Mouse (Mus musculus): ENCODE measurements at regions not wholly inside any gene's neighbourhood (a gene's known extent, or its start where the extent isn't known, plus 50 kb on each side); places are given as distances from the start of the nearest gene placed in this dataset.
"Not testable (repeated sequence)": the region's sequence is repeated elsewhere in the genome, so short reads cannot be mapped to it uniquely, and the experiment has no call there.

DNA sequence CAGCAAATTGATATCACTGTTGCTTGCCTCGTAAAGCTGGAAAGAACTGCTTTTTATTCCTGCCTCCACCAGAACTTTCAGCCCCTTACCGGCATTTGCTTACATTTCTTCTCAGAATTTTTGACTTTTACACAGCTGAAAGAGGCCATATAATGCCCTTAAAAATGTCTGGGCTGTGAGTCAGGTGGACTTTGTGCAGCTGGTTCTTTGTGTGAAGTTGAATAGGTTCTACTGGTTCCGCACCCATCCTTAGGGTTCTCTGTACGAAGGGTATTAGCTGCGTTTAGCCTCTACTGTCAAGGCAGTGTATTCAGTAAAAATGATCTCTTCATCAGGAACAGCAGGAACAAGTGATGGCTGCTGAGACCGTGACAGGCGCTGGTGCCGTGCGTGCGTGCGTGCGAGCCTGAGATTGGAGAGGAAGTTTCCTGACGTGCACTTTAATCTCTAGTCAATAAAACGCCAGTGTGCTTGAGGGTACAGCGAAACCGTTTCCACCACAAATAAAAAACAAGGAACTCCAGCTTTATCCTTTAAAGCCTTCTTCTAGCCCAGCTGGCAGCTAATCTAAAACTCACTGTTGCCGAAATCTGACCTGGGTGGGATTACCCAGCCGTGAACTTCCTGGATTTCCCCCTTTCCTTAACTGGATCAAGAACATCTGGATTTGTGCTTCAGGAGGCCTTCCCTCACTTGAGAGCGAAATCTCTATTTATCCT is 100.8 kb upstream of the Tgm3 start:
- no peak for ATAC-seq (ENCODE audit: low read depth)
- no peak for DNase-seq
- WGBS (ENCODE audit: insufficient replicate concordance), result 42% methylated on average over 19 of the region's 19 CpGs
- Histone ChIP-seq H3K27ac (no peak overlapping the region), H3K4me3 (replicated peaks) (no peak overlapping the region), H3K9ac (no peak overlapping the region), H3K27me3 (peaks cover 21% of the 10 kb centered on the region), H3K9me3 (replicated peaks) (no peaks in the 10 kb centered on the region), H3K36me3 (no peaks in the 10 kb centered on the region), H3K4me2 (no peak overlapping the region), H3K4me1 (replicated peaks) (no peaks in the 10 kb centered on the region)

- H3K27ac ChIP-seq, result no peak overlapping the region
- no peaks in the 10 kb centered on the region for H3K9me3 ChIP-seq (replicated peaks)
- no peaks in the 10 kb centered on the region for H3K4me1 ChIP-seq (replicated peaks)
- no peaks in the 10 kb centered on the region for H3K36me3 ChIP-seq
- DNase-seq (no peak), ATAC-seq (ENCODE audit: low read depth) (no peak)
- H3K27me3 ChIP-seq, result peaks cover 21% of the 10 kb centered on the region
- H3K4me3 ChIP-seq (replicated peaks), result no peak overlapping the region
- H3K9ac ChIP-seq, result no peak overlapping the region
- WGBS (ENCODE audit: insufficient replicate concordance), result 64% methylated on average over 8 of the region's 8 CpGs
- no peak overlapping the region for H3K4me2 ChIP-seq
Observed at GRCm38 (mm10) chr2:129912556-129912955, 99.6 kb upstream of the Tgm3 start.

GRCm38 (mm10) chr2:129914261-129914660 is 97.9 kb upstream of the Tgm3 start:
- Histone ChIP-seq H3K4me1 (replicated peaks) (no peaks in the 10 kb centered on the region), H3K9me3 (replicated peaks) (no peaks in the 10 kb centered on the region), H3K4me3 (replicated peaks) (no peak overlapping the region), H3K36me3 (no peaks in the 10 kb centered on the region), H3K4me2 (no peak overlapping the region), H3K27me3 (peaks cover 7% of the 10 kb centered on the region), H3K27ac (no peak overlapping the region), H3K9ac (no peak overlapping the region)
- DNase-seq (no peak), ATAC-seq (ENCODE audit: low read depth) (no peak)
- 69% methylated on average over 8 of the region's 8 CpGs for WGBS (ENCODE audit: insufficient replicate concordance)

GRCm38 (mm10) chr2:129916411-129916810 is 95.7 kb upstream of the Tgm3 start:
- Histone ChIP-seq H3K9me3 (replicated peaks) (no peaks in the 10 kb centered on the region), H3K36me3 (no peaks in the 10 kb centered on the region), H3K27me3 (no peaks in the 10 kb centered on the region), H3K4me1 (replicated peaks) (no peaks in the 10 kb centered on the region), H3K4me3 (replicated peaks) (no peak overlapping the region), H3K9ac (no peak overlapping the region), H3K27ac (no peak overlapping the region), H3K4me2 (no peak overlapping the region)
- no peak for ATAC-seq (ENCODE audit: low read depth)
- no peak for DNase-seq
- 74% methylated on average over 7 of the region's 7 CpGs for WGBS (ENCODE audit: insufficient replicate concordance)

- DNase-seq (no peak), ATAC-seq (ENCODE audit: low read depth) (no peak)
- H3K27ac ChIP-seq, result no peak overlapping the region
- WGBS (ENCODE audit: insufficient replicate concordance), result 73% methylated on average over 9 of the region's 9 CpGs
- H3K36me3 ChIP-seq, result no peaks in the 10 kb centered on the region
- no peaks in the 10 kb centered on the region for H3K27me3 ChIP-seq
- peaks cover under 1% of the 10 kb centered on the region; the same call in 1 of the 2 replicates for H3K9me3 ChIP-seq (replicated peaks)
- no peak overlapping the region for H3K9ac ChIP-seq
- H3K4me3 ChIP-seq (replicated peaks), result no peak overlapping the region
- H3K4me2 ChIP-seq, result no peak overlapping the region
- no peaks in the 10 kb centered on the region for H3K4me1 ChIP-seq (replicated peaks)
Observed at GRCm38 (mm10) chr2:129918141-129918790, 93.9 kb upstream of the Tgm3 start.

GRCm38 (mm10) chr2:129919551-129919950 is 92.6 kb upstream of the Tgm3 start:
- Histone ChIP-seq H3K4me1 (replicated peaks) (no peaks in the 10 kb centered on the region), H3K9ac (no peak overlapping the region), H3K4me2 (no peak overlapping the region), H3K36me3 (no peaks in the 10 kb centered on the region), H3K4me3 (replicated peaks) (no peak overlapping the region), H3K9me3 (replicated peaks) (peaks cover 3% of the 10 kb centered on the region; the same call in 1 of the 2 replicates), H3K27me3 (no peaks in the 10 kb centered on the region), H3K27ac (no peak overlapping the region)
- DNase-seq (no peak), ATAC-seq (ENCODE audit: low read depth) (no peak)
- WGBS (ENCODE audit: insufficient replicate concordance), result 48% methylated on average over 4 of the region's 4 CpGs

DNA sequence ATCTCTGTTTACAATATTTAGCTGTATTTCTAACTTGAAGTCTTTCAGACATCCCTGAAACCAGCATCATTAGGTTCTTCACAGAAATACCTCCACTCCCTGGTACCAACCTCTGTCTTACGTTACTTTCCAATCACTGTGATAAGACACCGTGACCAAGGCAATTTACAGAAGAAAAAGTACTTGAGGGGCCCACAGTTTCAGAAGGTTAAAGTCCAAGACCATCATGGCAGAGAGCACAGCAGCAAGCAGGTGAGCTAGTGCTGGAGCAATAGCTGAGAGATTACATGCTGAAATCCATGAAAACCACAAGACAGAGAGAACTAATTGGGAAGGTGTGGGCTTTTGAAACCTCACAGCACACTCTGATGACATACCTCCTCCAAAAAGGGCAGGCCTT is 84.9 kb upstream of the Tgm3 start:
- Histone ChIP-seq H3K36me3 (no peaks in the 10 kb centered on the region), H3K4me1 (replicated peaks) (no peaks in the 10 kb centered on the region), H3K9ac (no peak overlapping the region), H3K27me3 (no peaks in the 10 kb centered on the region), H3K4me3 (replicated peaks) (no peak overlapping the region), H3K27ac (no peak overlapping the region), H3K4me2 (no peak overlapping the region), H3K9me3 (replicated peaks) (peaks cover 3% of the 10 kb centered on the region; the same call in 1 of the 2 replicates)
- DNase-seq (no peak), ATAC-seq (ENCODE audit: low read depth) (no peak)
- WGBS (ENCODE audit: insufficient replicate concordance), result 52% methylated on average over 2 of the region's 2 CpGs

DNA sequence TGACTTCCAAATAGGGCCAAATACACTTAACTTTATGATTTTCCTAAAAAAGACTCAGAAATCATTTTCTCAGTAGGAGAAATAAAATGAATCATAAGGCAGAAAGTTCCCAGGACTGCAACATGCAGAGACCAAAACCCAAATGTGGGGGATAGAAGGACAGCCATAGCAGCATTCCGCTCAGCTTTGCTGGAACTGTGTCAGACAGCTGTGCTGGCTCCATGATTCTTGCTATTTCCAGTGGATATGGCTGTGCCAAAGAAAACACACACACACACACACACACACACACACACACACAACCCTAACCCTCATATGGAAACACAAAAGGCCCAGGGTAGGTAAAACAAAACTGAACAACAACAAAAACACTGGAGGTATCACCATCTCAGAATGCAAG is 78.6 kb upstream of the Tgm3 start:
- H3K9me3 ChIP-seq (replicated peaks), result no peaks in the 10 kb centered on the region
- no peak overlapping the region for H3K9ac ChIP-seq
- H3K4me2 ChIP-seq, result no peak overlapping the region
- WGBS (ENCODE audit: insufficient replicate concordance), result 67% methylated on average over 1 of the region's 1 CpGs
- H3K27ac ChIP-seq, result no peak overlapping the region
- ATAC-seq (ENCODE audit: low read depth) (no peak), DNase-seq (no peak)
- H3K4me1 ChIP-seq (replicated peaks), result no peaks in the 10 kb centered on the region
- H3K36me3 ChIP-seq, result no peaks in the 10 kb centered on the region
- H3K4me3 ChIP-seq (replicated peaks), result no peak overlapping the region
- no peaks in the 10 kb centered on the region for H3K27me3 ChIP-seq

GRCm38 (mm10) chr2:129942824-129943223 is 69.3 kb upstream of the Tgm3 start:
- no peak overlapping the region for H3K9ac ChIP-seq
- H3K9me3 ChIP-seq (replicated peaks), result no peaks in the 10 kb centered on the region
- H3K36me3 ChIP-seq, result no peaks in the 10 kb centered on the region
- ATAC-seq (ENCODE audit: low read depth), result no peak
- WGBS (ENCODE audit: insufficient replicate concordance), result 51% methylated on average over 4 of the region's 4 CpGs
- DNase-seq, result no peak
- H3K4me2 ChIP-seq, result no peak overlapping the region
- no peaks in the 10 kb centered on the region for H3K27me3 ChIP-seq
- no peak overlapping the region for H3K4me3 ChIP-seq (replicated peaks)
- H3K4me1 ChIP-seq (replicated peaks), result no peaks in the 10 kb centered on the region
- no peak overlapping the region for H3K27ac ChIP-seq

GRCm38 (mm10) chr2:129947847-129948553 is 64.1 kb upstream of the Tgm3 start:
- Histone ChIP-seq H3K27ac (no peak overlapping the region), H3K27me3 (no peaks in the 10 kb centered on the region), H3K4me2 (peak overlapping the region; percentile 25; the same call in 1 of the 2 replicates), H3K4me3 (replicated peaks) (0 out of 2 replicates have a peak overlapping the region, but pooled peaks have one; percentile 13), H3K9ac (no peak overlapping the region), H3K9me3 (replicated peaks) (no peaks in the 10 kb centered on the region), H3K36me3 (no peaks in the 10 kb centered on the region), H3K4me1 (replicated peaks) (no peaks in the 10 kb centered on the region)
- ATAC-seq (ENCODE audit: low read depth), result no peak
- 58% methylated on average over 20 of the region's 20 CpGs for WGBS (ENCODE audit: insufficient replicate concordance)
- no peak for DNase-seq

GRCm38 (mm10) chr2:129949786-129950185 is 62.4 kb upstream of the Tgm3 start:
- 59% methylated on average over 6 of the region's 6 CpGs for WGBS (ENCODE audit: insufficient replicate concordance)
- not testable (repeated sequence) for H3K4me1 ChIP-seq (replicated peaks); ATAC-seq (ENCODE audit: low read depth); H3K27me3 ChIP-seq; H3K9me3 ChIP-seq (replicated peaks); DNase-seq; H3K4me3 ChIP-seq (replicated peaks); H3K9ac ChIP-seq; H3K27ac ChIP-seq; H3K36me3 ChIP-seq; H3K4me2 ChIP-seq
